Comparison of ENCODE assay signal across 9 mouse cellular contexts in the genomic region with DNA sequence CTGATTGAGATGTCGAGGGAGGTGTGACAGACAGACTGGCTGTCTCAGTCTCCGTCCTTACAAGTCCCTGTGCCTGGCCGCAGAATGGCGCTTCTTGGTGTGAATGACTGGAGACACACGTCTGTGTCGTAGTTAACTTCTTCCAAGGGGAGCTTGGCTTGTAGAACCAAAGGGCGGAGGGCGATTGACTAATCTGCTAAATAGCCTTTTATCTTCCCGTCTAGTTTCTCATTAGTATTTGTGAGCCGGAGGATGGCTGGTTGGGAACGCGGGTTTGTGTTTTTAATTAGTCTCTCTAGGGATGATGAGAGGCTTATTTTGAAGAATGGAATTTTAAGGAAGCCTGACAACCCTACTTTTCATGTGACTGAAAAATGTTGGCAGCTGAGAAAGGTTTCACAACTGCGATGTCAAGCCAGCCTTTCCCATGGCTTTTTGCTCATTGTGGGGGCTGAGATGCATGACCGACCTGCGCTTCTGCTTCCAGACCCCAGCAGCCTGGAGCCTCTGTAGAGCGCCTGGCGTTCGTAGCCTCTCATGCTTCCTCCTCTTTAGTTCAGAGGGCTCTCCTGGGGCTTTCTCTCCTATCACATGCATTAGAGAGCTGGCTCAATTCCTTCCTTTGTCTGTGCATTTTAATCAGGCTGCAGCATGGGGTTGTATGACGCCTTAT.
DNase-seq lines count a peak whose midpoint lies in the region; ATAC-seq lines count a peak whose summit lies in the region.
"Had no signal": no experiment of that assay in that cellular context is flagged by ENCODE, and none has a peak within 500 bp of the region (broad histone marks: within the 10 kb centered on the region; RNA-seq: fewer than 3 reads in every experiment).

No protein-coding gene starts in this region.

- no peaks in the 10 kb centered on the region for H3K9me3 ChIP-seq in embryonic facial prominence, embryonic 13.5 days
- no peaks in the 10 kb centered on the region for H3K9me3 ChIP-seq in heart, embryonic 16.5 days (replicated peaks; ENCODE audit: control insufficient read depth, low read length)
- H3K9me3 ChIP-seq in midbrain, embryonic 10.5 days (replicated peaks): no peaks in the 10 kb centered on the region
- H3K9me3 ChIP-seq: liver, embryonic 13.5 days had no signal

- no peak overlapping the region for H3K9ac ChIP-seq in embryonic facial prominence, embryonic 13.5 days
- H3K9ac ChIP-seq in heart, embryonic 16.5 days (ENCODE audit: low read length): peak overlapping the region; percentile 15; the same call in 1 of the 2 replicates
- H3K9ac ChIP-seq: liver, embryonic 13.5 days had no signal

- ATAC-seq in embryonic facial prominence, embryonic 13.5 days (ENCODE audit: insufficient number of reproducible peaks, insufficient read depth, low FRiP score, low TSS enrichment, low read depth): peak; percentile 53; the same call in 1 of the 2 replicates
- ATAC-seq in heart, embryonic 16.5 days (replicated peaks; ENCODE audit: extremely low read depth, insufficient read depth, low FRiP score): peak; percentile 75
- ATAC-seq in monocyte, adult 5-6 weeks (replicated peaks; ENCODE audit: insufficient number of reproducible peaks, low FRiP score, low TSS enrichment, poor library complexity, severe bottlenecking): no peak
- ATAC-seq in megakaryocyte progenitor cell, adult 5-6 weeks (replicated peaks; ENCODE audit: poor library complexity): no peak

- no peak overlapping the region for H3K4me3 ChIP-seq in embryonic facial prominence, embryonic 13.5 days
- peak overlapping the region; percentile 22 for H3K4me3 ChIP-seq in heart, embryonic 16.5 days (ENCODE audit: low read length)
- peak overlapping the region; percentile 39 for H3K4me3 ChIP-seq in midbrain, embryonic 10.5 days
- H3K4me3 ChIP-seq: liver, embryonic 13.5 days had no signal

- peaks cover 43% of the 10 kb centered on the region for H3K4me1 ChIP-seq in embryonic facial prominence, embryonic 13.5 days
- peaks cover 12% of the 10 kb centered on the region for H3K4me1 ChIP-seq in heart, embryonic 16.5 days (ENCODE audit: control insufficient read depth, insufficient read depth, low read length)
- H3K4me1 ChIP-seq in midbrain, embryonic 10.5 days: peaks cover 27% of the 10 kb centered on the region
- H3K4me1 ChIP-seq: liver, embryonic 13.5 days had no signal

- DNase-seq in adrenal gland, postnatal 10 days: peak; percentile 15
- DNase-seq in adrenal gland, adult (ENCODE audit: inconsistent age in 2 of 2, low spot score in 1 of 2): no peak
- DNase-seq in midbrain, embryonic 10.5 days (ENCODE audit: low spot score): peak; percentile 44
- DNase-seq in cerebellum, adult 11-12 months: no peak
- DNase-seq: liver, embryonic 13.5 days had no signal

- H3K27ac ChIP-seq in embryonic facial prominence, embryonic 13.5 days: no peak overlapping the region
- H3K27ac ChIP-seq in heart, embryonic 16.5 days (ENCODE audit: low read length): 0 out of 2 replicates have a peak overlapping the region, but pooled peaks have one; percentile 20
- H3K27ac ChIP-seq in midbrain, embryonic 10.5 days (replicated peaks): peak overlapping the region; percentile 43; the same call in 1 of the 2 replicates
- H3K27ac ChIP-seq: liver, embryonic 13.5 days had no signal

- H3K27me3 ChIP-seq in embryonic facial prominence, embryonic 13.5 days: peaks cover 3% of the 10 kb centered on the region; the same call in 1 of the 2 replicates
- H3K27me3 ChIP-seq in heart, embryonic 16.5 days (ENCODE audit: control insufficient read depth, insufficient read depth, low read length): no peaks in the 10 kb centered on the region
- peaks cover 18% of the 10 kb centered on the region for H3K27me3 ChIP-seq in midbrain, embryonic 10.5 days (ENCODE audit: low read depth, poor library complexity, severe bottlenecking)
- H3K27me3 ChIP-seq: liver, embryonic 13.5 days had no signal

- H3K36me3 ChIP-seq in embryonic facial prominence, embryonic 13.5 days: no peaks in the 10 kb centered on the region
- H3K36me3 ChIP-seq in heart, embryonic 16.5 days (ENCODE audit: control insufficient read depth, insufficient read depth): no peaks in the 10 kb centered on the region
- no peaks in the 10 kb centered on the region for H3K36me3 ChIP-seq in midbrain, embryonic 10.5 days
- H3K36me3 ChIP-seq: liver, embryonic 13.5 days had no signal

- H3K4me2 ChIP-seq in embryonic facial prominence, embryonic 13.5 days: peak overlapping the region; percentile 49
- H3K4me2 ChIP-seq in heart, embryonic 16.5 days (ENCODE audit: low read depth, low read length): peak overlapping the region; percentile 59
- H3K4me2 ChIP-seq: liver, embryonic 13.5 days had no signal

- 19% methylated on average over 19 of the region's 19 CpGs for WGBS in embryonic facial prominence, embryonic 13.5 days
- 24% methylated on average over 19 of the region's 19 CpGs for WGBS in heart, embryonic 16.5 days
- WGBS in midbrain, embryonic 10.5 days: 8% methylated on average over 19 of the region's 19 CpGs

Comparison
In these comparisons a context has a peak if more than half of its experiments do, and no peak if none do; other contexts are left out.
1. DNase-seq: peak in adrenal gland, postnatal 10 days (single experiment) and midbrain, embryonic 10.5 days (single experiment); none in adrenal gland, adult (0 of 2) and cerebellum, adult 11-12 months (single experiment).
2. ATAC-seq: peak in embryonic facial prominence, embryonic 13.5 days (single experiment) and heart, embryonic 16.5 days (single experiment); none in monocyte, adult 5-6 weeks (single experiment) and megakaryocyte progenitor cell, adult 5-6 weeks (single experiment).